Mouse (Mus musculus) megakaryocyte, embryonic 14.5 days (primary cell): ENCODE results near the gene Ube2g1. TPM values are rescaled to one million over a fixed set of nuclear protein-coding genes. Genes with fewer than 3 reads are reported as not detected.

ENCODE experiments used
- H3K27me3 ChIP-seq: replicated peaks from 2 replicates; pipeline ENCODE3; 2012; ENCODE audit warnings: inconsistent platforms
- H3K36me3 ChIP-seq: replicated peaks from 2 replicates; pipeline ENCODE3; 2012; ENCODE audit warnings: low read length, inconsistent platforms, mixed read lengths
- H3K4me1 ChIP-seq: 2 replicates; pipeline ENCODE4 v1.6.1; 2012; ENCODE audit warnings: inconsistent platforms
- H3K4me3 ChIP-seq: replicated peaks from 2 replicates; pipeline ENCODE3; 2012; ENCODE audit warnings: moderate library complexity, mild to moderate bottlenecking, inconsistent platforms
- H3K9me3 ChIP-seq: 2 replicates; pipeline ENCODE4 v1.6.1; 2012; ENCODE audit warnings: inconsistent platforms
- FLI1 ChIP-seq: IDR thresholded peaks from 2 replicates; pipeline ENCODE4 v1.6.1; 2012; ENCODE audit warnings: low read length, inconsistent platforms, mixed read lengths
- GATA1 ChIP-seq: IDR thresholded peaks from 3 replicates; pipeline ENCODE4 v1.6.1; 2012; ENCODE audit warnings: mixed read lengths, low read length, inconsistent platforms, borderline replicate concordance
- polyA plus RNA-seq: library from polyadenylated mRNA; stranded (reverse); fragments of >175 nt; gene quantifications from 2 replicates; pipeline ENCODE4 v1.2.3, GENCODE M21; 2012; ENCODE audit warnings: low replicate concordance; ENCODE audit not compliant: insufficient read depth

Ube2g1 gene
- polyA plus RNA-seq, 1 experiment: 13.4 TPM

- TF ChIP-seq GATA1: no peak
- no peak for TF ChIP-seq FLI1
- peak overlapping the region; percentile 69 for H3K4me3 ChIP-seq
- no peaks in the 10 kb centered on the region for H3K36me3 ChIP-seq
- no peaks in the 10 kb centered on the region for H3K9me3 ChIP-seq
- peaks cover 10% of the 10 kb centered on the region for H3K27me3 ChIP-seq
- peaks cover 19% of the 10 kb centered on the region for H3K4me1 ChIP-seq
Measured at GRCm38 (mm10) chr11:72576111-72576465, 31.0 kb upstream of the Ube2g1 start.

GRCm38 (mm10) chr11:72576466-72577351, 30.4 kb upstream of the Ube2g1 start:
- Histone ChIP-seq H3K9me3 (no peaks in the 10 kb centered on the region), H3K36me3 (no peaks in the 10 kb centered on the region), H3K27me3 (peaks cover 7% of the 10 kb centered on the region), H3K4me3 (peak overlapping the region; percentile 74), H3K4me1 (peaks cover 14% of the 10 kb centered on the region)
- TF ChIP-seq FLI1: no peak

GRCm38 (mm10) chr11:72578471-72578870, 28.6 kb upstream of the Ube2g1 start:
- Histone ChIP-seq H3K9me3 (no peaks in the 10 kb centered on the region), H3K4me3 (no peak overlapping the region), H3K4me1 (peaks cover 14% of the 10 kb centered on the region), H3K27me3 (peaks cover 8% of the 10 kb centered on the region), H3K36me3 (no peaks in the 10 kb centered on the region)
- TF ChIP-seq GATA1: no peak
- no peak for TF ChIP-seq FLI1

GRCm38 (mm10) chr11:72581609-72582447, 25.3 kb upstream of the Ube2g1 start:
- H3K27me3 ChIP-seq: peaks cover 8% of the 10 kb centered on the region
- no peak overlapping the region for H3K4me3 ChIP-seq
- peaks cover 14% of the 10 kb centered on the region for H3K4me1 ChIP-seq
- no peaks in the 10 kb centered on the region for H3K9me3 ChIP-seq
- TF ChIP-seq FLI1 (no peak), GATA1 (no peak)
- H3K36me3 ChIP-seq: no peaks in the 10 kb centered on the region

- TF ChIP-seq GATA1 (no peak), FLI1 (no peak)
- H3K36me3 ChIP-seq: no peaks in the 10 kb centered on the region
- no peaks in the 10 kb centered on the region for H3K9me3 ChIP-seq
- no peak overlapping the region for H3K4me3 ChIP-seq
- H3K4me1 ChIP-seq: peaks cover 15% of the 10 kb centered on the region
- H3K27me3 ChIP-seq: peaks cover 8% of the 10 kb centered on the region
Measured at GRCm38 (mm10) chr11:72582448-72582705, 24.7 kb upstream of the Ube2g1 start.

GRCm38 (mm10) chr11:72583092-72583491, 24.0 kb upstream of the Ube2g1 start:
- H3K36me3 ChIP-seq: no peaks in the 10 kb centered on the region
- no peak for TF ChIP-seq FLI1
- no peak for TF ChIP-seq GATA1
- no peak overlapping the region for H3K4me3 ChIP-seq
- H3K4me1 ChIP-seq: peaks cover 20% of the 10 kb centered on the region
- H3K27me3 ChIP-seq: peaks cover 5% of the 10 kb centered on the region
- no peaks in the 10 kb centered on the region for H3K9me3 ChIP-seq

GRCm38 (mm10) chr11:72586570-72586969, 20.5 kb upstream of the Ube2g1 start:
- peaks cover 36% of the 10 kb centered on the region for H3K4me1 ChIP-seq
- no peaks in the 10 kb centered on the region for H3K9me3 ChIP-seq
- peaks cover 2% of the 10 kb centered on the region for H3K27me3 ChIP-seq
- TF ChIP-seq FLI1 (no peak), GATA1 (no peak)
- H3K36me3 ChIP-seq: no peaks in the 10 kb centered on the region
- H3K4me3 ChIP-seq: no peak overlapping the region

- H3K27me3 ChIP-seq: no peaks in the 10 kb centered on the region
- peak overlapping the region; percentile 76 for H3K4me3 ChIP-seq
- no peaks in the 10 kb centered on the region for H3K36me3 ChIP-seq
- no peaks in the 10 kb centered on the region for H3K9me3 ChIP-seq
- TF ChIP-seq FLI1 (no peak), GATA1 (no peak)
- H3K4me1 ChIP-seq: peaks cover 36% of the 10 kb centered on the region
Measured at GRCm38 (mm10) chr11:72587537-72588233, 19.4 kb upstream of the Ube2g1 start.

- peaks cover 18% of the 10 kb centered on the region for H3K4me1 ChIP-seq
Measured at GRCm38 (mm10) chr11:72595010-72595737, 11.9 kb upstream of the Ube2g1 start.

More at GRCm38 (mm10) chr11:72595010-72595737, 11.9 kb upstream of the Ube2g1 start:
- Histone ChIP-seq H3K36me3 (no peaks in the 10 kb centered on the region), H3K27me3 (no peaks in the 10 kb centered on the region), H3K9me3 (no peaks in the 10 kb centered on the region), H3K4me3 (no peak overlapping the region)
- TF ChIP-seq FLI1 (no peak), GATA1 (no peak)
